Mouse (Mus musculus): ENCODE data around the gene Nt5c2.
"Not testable (repeated sequence)": the region's sequence is repeated elsewhere in the genome, so short reads cannot be mapped to it uniquely, and the experiment has no call there.

DNA sequence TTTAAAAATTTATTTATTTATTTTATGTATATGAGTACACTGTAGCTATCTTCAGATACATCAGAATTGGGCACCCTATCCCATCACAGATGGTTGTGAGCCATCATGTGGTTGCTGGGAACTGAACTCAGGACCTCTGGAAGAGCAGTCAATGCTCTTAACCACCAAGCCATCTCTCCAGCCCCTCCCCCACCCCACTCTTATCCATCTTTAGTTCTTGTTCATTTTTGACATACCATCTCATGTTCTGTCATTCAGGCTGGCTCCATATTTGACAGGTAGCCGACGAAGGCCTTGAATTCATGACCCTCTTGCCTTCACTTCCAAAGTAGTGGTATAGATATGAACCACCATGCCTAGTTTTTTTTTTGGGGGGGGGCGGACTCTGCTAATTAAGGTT lies 36.9 kb downstream of the Nt5c2 start:
- TF ChIP-seq POLR2A (IDR thresholded peaks at IDR 0.05; ENCODE audit: borderline replicate concordance, low read depth, low read length); CTCF (IDR thresholded peaks at IDR 0.05; ENCODE audit: low read depth, low read length): not testable (repeated sequence)
